Mouse (Mus musculus) c-Kit-positive CD71-positive TER-119-negative erythroid progenitor cells, embryonic 14.5 days (primary cell): Measurements from ENCODE around the gene Kirrel3.

ENCODE experiments used
- DNase-seq: peaks from one replicate; pipeline ENCODE4 v3.0.0-alpha.2; 2013; ENCODE audit warnings: low read depth

Kirrel3 gene

GRCm38 (mm10) chr9:34988683-34989082 lies 503.0 kb downstream of the Kirrel3 start:
- no peak for DNase-seq

DNA sequence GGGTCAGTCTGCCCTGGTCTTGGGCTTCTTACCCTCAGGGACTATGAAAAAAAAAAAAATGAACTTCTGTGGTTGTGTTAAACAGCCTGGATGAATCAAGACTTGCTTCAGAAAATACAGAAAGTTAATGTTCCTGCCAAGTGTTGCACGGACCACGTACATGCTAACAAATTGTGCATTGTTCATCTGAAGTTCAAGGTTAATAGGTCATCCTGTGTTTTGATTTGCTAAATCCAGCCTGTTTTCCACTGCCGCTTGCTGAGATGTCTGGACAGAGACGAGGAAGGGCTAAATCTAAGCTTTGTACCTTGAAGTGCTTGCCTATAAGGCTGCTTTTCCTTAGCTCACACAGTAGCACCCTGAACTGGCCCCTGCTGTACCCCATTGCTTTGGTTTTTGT lies 506.5 kb downstream of the Kirrel3 start:
- DNase-seq: no peak

DNA sequence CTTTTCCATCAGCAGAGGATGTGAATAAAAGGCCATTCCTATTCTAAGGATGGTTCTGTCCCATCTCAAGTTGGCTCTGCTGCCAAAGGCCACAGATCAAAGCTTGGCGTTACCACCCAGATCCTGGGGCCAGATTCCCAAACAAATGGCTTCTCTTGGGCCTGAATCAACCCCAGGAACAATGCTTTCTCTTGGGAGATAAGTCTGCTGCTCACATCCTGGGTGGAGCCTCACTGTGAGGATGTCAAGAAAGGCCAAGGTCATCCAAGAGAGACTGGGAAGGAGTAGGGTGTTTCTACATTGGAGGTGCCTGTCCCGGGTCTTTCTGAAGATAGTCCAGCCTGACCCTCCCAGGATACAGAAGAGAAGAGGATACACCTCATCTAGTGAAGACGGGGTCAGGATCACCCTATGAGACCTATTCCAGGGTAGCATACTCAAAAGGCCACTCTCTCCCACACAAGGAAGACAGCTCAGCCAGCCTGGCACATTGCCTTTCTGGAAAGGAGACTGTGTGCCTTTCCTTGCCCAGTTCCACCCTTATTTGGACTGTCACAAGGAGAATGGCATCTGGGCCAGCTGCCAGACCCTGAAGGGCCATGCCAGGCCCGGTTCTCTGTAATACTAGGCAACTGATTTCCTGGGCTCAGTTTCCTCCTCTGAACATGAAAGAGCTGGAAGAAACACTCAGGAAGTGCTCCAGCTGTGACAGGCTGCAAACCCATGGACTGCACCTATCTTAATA lies 507.9 kb downstream of the Kirrel3 start:
- DNase-seq: no peak

DNA sequence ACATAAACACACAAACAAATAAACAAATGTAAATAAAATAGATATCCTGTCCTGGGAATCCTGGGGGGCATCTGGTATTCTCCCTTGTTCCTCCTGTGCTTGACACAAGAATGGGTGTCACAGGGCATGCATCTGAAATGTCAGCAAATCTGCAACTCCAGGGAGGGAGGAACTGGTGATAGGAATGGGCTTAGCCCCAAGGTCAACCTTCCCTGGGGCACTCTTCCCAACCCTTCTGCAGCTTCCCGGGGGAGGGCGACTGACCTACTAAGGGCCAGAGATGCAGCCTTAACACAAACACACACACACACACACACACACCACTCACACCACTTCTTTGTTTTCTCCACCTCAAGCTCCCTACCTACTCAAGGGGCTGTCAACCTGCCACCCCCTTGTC lies 509.4 kb downstream of the Kirrel3 start:
- DNase-seq: no peak

- no peak for DNase-seq
These were observed 510.1 kb downstream of the Kirrel3 start for GRCm38 (mm10) chr9:34995660-34996378.

DNA sequence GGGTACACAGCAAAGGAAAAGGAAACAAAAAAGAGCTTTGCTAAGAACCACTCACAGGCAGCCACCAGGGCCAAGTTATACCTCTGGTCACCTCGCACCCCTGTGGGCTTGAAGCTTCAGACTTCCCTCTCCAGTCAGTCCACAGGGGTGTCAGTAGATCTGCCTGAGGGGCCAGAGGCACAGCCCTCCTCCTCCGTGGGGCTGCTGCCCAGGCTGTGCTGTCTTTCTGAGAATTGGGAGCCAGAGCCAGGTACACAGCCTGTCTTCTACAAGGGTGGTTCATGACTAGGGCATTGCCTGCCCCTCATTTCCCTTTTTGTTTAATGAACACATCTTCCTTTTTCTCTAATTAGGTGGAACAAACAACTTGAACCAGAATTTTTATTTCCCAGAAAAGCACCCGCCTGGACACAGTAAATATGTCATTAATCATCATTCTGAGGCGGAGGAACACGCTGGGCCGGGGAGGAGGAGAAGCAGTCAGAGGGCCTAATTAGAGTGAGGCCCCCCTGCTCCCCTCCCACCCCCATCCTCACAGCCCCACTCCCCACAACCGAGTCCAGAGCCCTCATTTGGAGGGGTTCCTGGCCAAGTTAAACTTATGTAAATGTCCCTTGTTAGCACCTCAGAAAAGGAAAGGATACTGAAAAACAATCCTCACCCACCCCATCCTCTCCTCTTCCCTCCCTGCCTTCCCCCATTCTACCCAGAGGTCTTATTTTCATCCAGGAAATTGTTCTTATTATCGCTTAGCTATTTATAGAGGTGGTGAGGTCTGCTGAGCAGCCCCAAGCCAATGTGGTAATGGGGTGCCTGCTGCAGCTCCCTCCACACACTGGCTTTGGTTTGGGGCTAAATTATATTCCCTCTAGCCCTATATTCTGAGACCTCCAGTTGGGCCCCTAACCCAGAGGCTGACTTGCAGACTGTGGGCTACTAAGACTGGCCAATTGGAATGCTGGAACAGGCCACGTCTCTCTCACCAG lies 512.5 kb downstream of the Kirrel3 start:
- DNase-seq: no peak

- DNase-seq: no peak
These were observed 518.4 kb downstream of the Kirrel3 start for GRCm38 (mm10) chr9:35004113-35004512.

GRCm38 (mm10) chr9:35007697-35008341 lies 522.1 kb downstream of the Kirrel3 start:
- no peak for DNase-seq

GRCm38 (mm10) chr9:35016762-35017161 lies 531.1 kb downstream of the Kirrel3 start:
- DNase-seq: no peak

DNA sequence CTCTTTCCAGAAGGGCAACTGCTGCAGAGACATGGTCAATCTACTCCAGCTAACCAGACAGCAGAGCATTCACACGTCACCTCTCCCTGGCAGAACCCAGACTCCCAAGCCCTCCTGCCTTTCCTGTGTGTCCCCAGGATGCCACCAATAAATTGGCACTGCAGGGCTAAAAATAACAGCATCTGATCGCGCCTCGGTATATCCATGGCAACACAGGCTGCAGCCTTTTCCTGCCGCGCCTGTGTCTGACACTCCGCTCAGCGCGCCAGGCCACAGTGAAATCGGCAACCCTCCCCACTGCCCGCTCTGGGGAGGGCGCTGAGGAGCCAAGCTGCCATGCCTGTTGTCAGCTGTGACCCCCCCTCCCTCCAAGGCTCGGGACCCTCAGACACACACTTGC lies 531.9 kb downstream of the Kirrel3 start:
- no peak for DNase-seq

- no peak for DNase-seq
These were observed 532.4 kb downstream of the Kirrel3 start for GRCm38 (mm10) chr9:35018056-35018455.

- no peak for DNase-seq
These were observed 533.7 kb downstream of the Kirrel3 start for GRCm38 (mm10) chr9:35019372-35019771.

GRCm38 (mm10) chr9:35020015-35020653 lies 534.4 kb downstream of the Kirrel3 start:
- no peak for DNase-seq

DNA sequence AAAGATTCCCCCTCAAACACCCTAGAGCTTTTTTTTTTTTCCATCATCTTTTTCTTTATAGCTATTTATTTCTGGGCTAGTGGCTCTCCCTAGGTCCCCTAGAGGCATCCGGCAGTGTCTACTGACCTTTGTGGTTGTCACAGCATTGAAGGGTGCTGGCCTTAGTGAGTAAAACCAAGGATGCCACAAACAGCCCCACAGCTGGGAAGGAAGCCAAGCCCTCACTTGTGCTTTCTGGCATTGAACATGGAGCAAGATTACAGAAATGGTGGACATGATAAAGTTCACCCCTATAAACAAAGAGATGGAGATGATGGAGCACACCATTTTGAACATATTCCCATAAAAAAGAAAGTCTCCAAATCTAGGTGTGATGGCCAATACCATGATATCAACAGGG lies 536.0 kb downstream of the Kirrel3 start:
- DNase-seq: no peak

- no peak for DNase-seq
These were observed 539.1 kb downstream of the Kirrel3 start for GRCm38 (mm10) chr9:35024591-35025496.

DNA sequence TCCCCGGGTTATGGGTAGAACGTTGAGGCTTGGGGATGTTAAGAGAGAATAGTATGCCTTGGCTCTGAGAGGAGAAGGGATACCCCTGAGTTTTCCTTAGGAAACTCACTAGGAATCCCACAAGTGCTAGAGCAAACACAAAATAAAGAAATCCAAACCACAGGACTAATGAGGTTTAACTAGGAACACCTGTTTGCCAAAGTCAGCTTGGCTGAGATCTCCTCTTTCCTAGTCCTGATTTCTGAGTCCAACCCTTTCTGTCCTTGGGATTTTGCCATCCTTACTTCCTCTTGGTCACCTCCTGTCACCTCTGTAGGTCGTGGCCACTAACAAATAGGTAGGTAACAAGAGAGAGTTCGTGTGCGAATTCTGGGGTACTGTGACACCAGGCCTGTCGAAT lies 540.6 kb downstream of the Kirrel3 start:
- DNase-seq: no peak

DNA sequence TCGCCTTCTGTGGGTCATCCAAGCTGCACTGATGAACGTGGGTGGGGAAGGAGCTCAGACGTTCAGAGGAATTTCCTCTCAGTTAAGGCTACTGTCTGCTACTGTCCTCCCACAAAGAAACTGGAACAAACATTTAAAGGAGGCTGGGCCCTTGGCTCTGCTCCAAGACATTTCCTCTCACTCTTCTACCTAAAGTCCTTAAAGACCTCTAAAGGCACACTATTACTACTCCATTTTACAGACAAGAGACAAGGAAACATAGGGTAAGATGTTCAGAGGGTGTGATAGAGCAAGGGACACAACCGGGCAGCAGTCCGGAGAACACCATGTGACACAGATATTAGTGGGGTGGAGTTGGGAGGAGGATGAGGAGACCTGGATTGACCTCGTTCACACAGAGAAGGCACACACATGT lies 541.2 kb downstream of the Kirrel3 start:
- DNase-seq: no peak

GRCm38 (mm10) chr9:35027382-35027997 lies 541.8 kb downstream of the Kirrel3 start:
- no peak for DNase-seq

DNA sequence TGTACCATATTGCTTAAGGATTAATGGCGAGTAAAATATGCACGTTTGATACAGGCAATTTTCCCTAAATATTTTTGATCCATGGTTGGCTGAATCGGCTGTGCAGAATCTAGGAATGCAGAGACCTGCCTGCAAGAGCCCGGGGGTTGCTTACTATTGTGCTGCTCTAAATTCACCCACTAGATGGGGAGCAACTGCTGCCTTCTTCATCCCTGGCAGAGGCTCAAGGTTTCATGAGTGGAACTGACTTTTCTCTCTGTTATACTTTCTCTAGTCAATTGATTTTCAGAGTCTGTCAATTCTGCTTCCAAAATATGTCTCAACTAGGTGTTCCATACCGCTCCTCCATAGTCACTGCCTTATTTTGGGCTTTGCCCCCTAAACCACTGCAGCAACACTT lies 545.1 kb downstream of the Kirrel3 start:
- no peak for DNase-seq

DNA sequence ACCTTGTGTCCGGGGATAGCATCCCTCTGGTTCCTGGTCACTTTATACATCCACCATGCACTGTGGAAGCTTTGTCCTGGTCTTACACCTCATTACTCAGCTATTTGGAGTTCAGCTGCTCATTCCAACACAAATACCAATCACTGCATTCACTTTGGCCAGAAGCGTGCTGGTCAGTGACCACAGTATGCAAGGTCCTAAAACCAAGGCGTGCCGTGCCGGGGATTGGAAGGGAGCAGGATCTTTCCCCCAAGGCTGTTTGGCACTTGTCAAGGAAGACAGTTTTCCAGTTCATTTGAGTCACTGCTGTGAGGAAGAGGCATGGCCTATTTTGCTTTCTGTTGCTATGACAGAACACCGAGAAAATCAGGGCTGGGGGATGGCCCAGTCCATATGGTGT lies 546.8 kb downstream of the Kirrel3 start:
- no peak for DNase-seq
